8 mouse cellular contexts compared by ENCODE assay signal in the genomic region with DNA sequence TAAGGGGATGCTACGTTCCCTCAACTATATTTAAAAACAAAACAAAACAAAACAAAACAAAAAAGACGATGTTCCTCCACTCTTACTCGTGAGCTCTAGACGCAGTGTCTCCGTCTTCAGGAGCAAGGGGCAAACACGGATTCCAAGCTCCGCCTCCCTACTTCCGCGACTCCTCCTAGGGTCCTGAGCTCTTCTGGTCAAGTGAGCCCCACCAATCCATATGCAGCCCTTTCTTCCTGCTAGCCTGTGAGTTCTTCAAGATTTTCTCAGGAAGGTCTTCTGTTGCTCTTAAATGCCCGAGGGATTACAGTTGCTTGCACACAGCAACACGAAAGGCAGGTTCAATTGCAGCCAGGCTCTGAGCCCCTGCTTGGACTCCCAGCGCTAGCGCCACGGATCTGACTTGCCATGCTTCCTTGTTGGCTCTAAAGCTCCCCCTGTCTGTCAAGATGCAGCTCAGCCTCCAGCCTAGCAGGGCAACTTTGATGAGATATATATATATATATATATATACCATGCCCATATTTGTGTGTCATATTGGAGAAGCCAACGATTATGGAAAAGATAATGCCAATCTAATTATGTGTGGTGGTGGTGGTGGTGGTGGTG. TPM values are rescaled to one million over a fixed set of nuclear protein-coding genes. Genes with fewer than 3 reads are reported as not detected.
A peak's percentile ranks its signal among the peaks of the same experiment; 100 is the strongest.
DNase-seq lines count a peak whose midpoint lies in the region; ATAC-seq and TF ChIP-seq lines count a peak whose summit lies in the region.

No protein-coding gene starts in this region.

- H3K9me3 ChIP-seq in heart, embryonic 14.5 days (ENCODE audit: control insufficient read depth, low read length) = no peaks in the 10 kb centered on the region

- peaks cover 7 to 12% of the 10 kb centered on the region in 2 experiments; a peak in 3 of 4 replicates for H3K4me1 ChIP-seq in heart, embryonic 14.5 days (ENCODE audit: control insufficient read depth in 2 of 2, insufficient read depth in 2 of 2, low read length in 2 of 2)

- H3K27me3 ChIP-seq in heart, embryonic 14.5 days (ENCODE audit: control insufficient read depth, insufficient read depth, low read length) = no peaks in the 10 kb centered on the region

- H3K36me3 ChIP-seq in heart, embryonic 14.5 days (ENCODE audit: control insufficient read depth, insufficient read depth, low read length) = no peaks in the 10 kb centered on the region

- no peak for ATAC-seq in heart, embryonic 14.5 days (ENCODE audit: insufficient number of reproducible peaks, insufficient read depth, low FRiP score, low read depth)
- ATAC-seq in megakaryocyte progenitor cell, adult 5-6 weeks (replicated peaks; ENCODE audit: poor library complexity) = peak; percentile 87

- 23% methylated on average over 15 of the region's 15 CpGs for WGBS in heart, embryonic 14.5 days

- peak overlapping the region; percentile 61 for H3K4me2 ChIP-seq in heart, embryonic 14.5 days (ENCODE audit: low read length)

- DNase-seq in gastrocnemius, adult 18-20 months (ENCODE audit: low spot score) = peak; percentile 5
- no peak for DNase-seq in gastrocnemius, postnatal 10 days
- peak; percentile 17 for DNase-seq in brain, embryonic 14.5 days (ENCODE audit: low read depth)
- DNase-seq in kidney, postnatal 36 days = peak; percentile 15 to 45
- peak; percentile 56 to 71 for DNase-seq in thymus, postnatal 10 days (ENCODE audit: low spot score in 2 of 2)
- no peak for DNase-seq in frontal cortex, postnatal 14 days (ENCODE audit: low spot score in 2 of 2)

- H3K9ac ChIP-seq in heart, embryonic 14.5 days (ENCODE audit: low read length) = 0 out of 2 replicates have a peak overlapping the region, but pooled peaks have one; percentile 5

- H3K27ac ChIP-seq in heart, embryonic 14.5 days (replicated peaks in 1 of 2; ENCODE audit: control insufficient read depth in 1 of 2, insufficient read depth in 1 of 2, low read depth in 2 of 2, low read length in 2 of 2) = no peak overlapping the region

- TF ChIP-seq CTCF in brain, embryonic 14.5 days (IDR thresholded peaks at IDR 0.05; ENCODE audit: borderline replicate concordance, extremely low read depth, insufficient read depth, insufficient read length) = peak; percentile 23; the same call in 1 of the 2 replicates

- TF ChIP-seq POLR2A in brain, embryonic 14.5 days (IDR thresholded peaks at IDR 0.05; ENCODE audit: borderline replicate concordance, extremely low read depth, insufficient read depth, insufficient read length, poor library complexity, severe bottlenecking) = no peak

- peak overlapping the region; percentile 28 to 30 for H3K4me3 ChIP-seq in heart, embryonic 14.5 days (ENCODE audit: control insufficient read depth in 1 of 2, insufficient read depth in 1 of 2, low read depth in 1 of 2, low read length in 2 of 2)

RNA-seq across cellular contexts. Expression of gene Esrrb, which starts 55.2 kb away (rescaled TPM):
- total RNA-seq in gastrocnemius, adult 18-20 months (2021) = 1 to 10 TPM; 5.8 to 9.9 TPM
- 1 to 10 TPM; 1.9 TPM for total RNA-seq in gastrocnemius, postnatal 10 days (2021)
- polyA plus RNA-seq in brain, embryonic 14.5 days (2012; rRNA removed) = 5.7 and 12.3 TPM in 2 replicates
- polyA plus RNA-seq in heart, embryonic 14.5 days (2014; fragmentation: Nextera tagmentation; extraction: Ambion mirVana) = 1.9 and 2.5 TPM in 2 replicates
- total RNA-seq in megakaryocyte progenitor cell, adult 5-6 weeks (2015) = not detected in 2 replicates
- total RNA-seq in megakaryocyte progenitor cell, adult 5-6 weeks (2017) = not detected in 2 replicates

Comparison
In these comparisons a context has a peak if more than half of its experiments do, and no peak if none do; other contexts are left out.
1. DNase-seq: peak in gastrocnemius, adult 18-20 months (single experiment), brain, embryonic 14.5 days (single experiment), kidney, postnatal 36 days (2 of 2) and thymus, postnatal 10 days (2 of 2); none in gastrocnemius, postnatal 10 days (single experiment) and frontal cortex, postnatal 14 days (0 of 2).